Mouse (Mus musculus) embryonic fibroblast, embryonic 13.5 days (primary cell): ENCODE results near the gene Hcfc1.

Source experiments
- CTCF ChIP-seq: IDR thresholded peaks from 2 replicates; pipeline ENCODE4 v1.5.1; 2011; ENCODE audit warnings: mild to moderate bottlenecking, control low read depth, low read length, moderate library complexity, borderline replicate concordance; ENCODE audit not compliant: insufficient read depth
- POLR2A ChIP-seq: IDR thresholded peaks from 2 replicates; pipeline ENCODE4 v1.6.1; 2011; ENCODE audit warnings: low read depth, mild to moderate bottlenecking, control low read depth, low read length, moderate library complexity

DNA sequence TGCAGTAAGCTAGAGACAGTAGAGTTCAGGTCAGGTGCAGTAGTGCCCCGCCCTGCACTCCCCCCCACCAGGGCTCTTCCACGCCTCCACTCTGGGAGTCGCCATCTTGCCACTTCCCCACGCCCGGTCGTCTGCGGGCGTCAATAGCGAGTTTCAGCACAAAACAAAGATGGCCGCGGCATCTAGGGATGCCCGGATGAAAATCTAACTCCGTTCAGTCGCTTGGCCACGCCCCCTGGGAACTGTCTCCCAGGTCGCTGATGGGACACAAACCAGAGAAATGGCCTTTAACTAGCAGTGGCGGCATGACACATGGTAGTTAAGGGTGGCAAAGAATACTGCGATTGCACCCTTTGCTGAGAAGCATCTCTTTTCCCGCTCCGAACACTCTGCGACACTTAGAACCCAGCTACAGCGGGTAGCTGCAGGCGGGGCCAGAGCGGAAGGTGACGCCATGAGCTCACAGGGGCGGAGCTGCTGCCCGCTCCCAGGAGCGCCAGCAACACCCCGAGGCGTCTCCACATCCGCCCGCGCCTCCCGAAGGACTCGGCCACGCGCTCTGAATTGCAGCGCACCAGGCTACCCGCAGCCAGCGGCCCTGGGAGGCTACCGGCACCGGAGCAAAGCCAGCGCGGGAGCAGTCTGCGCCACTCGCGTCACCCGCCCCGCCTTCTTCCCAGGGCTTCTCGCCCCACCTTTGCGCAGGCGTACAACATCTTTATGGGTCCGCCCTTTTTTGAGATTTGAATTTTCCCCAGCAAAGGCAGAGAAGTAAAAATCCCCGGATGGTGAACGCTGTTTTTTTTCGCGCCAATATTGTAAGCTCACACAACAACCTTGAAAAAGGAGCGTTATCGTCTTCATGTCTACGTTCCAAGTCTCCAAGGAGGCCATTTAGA lies 1.3 kb upstream of the Hcfc1 start:
- TF ChIP-seq CTCF (no peak), POLR2A (peak; percentile 53)
